28 mouse cellular contexts compared by ENCODE assay signal in the genomic region with DNA sequence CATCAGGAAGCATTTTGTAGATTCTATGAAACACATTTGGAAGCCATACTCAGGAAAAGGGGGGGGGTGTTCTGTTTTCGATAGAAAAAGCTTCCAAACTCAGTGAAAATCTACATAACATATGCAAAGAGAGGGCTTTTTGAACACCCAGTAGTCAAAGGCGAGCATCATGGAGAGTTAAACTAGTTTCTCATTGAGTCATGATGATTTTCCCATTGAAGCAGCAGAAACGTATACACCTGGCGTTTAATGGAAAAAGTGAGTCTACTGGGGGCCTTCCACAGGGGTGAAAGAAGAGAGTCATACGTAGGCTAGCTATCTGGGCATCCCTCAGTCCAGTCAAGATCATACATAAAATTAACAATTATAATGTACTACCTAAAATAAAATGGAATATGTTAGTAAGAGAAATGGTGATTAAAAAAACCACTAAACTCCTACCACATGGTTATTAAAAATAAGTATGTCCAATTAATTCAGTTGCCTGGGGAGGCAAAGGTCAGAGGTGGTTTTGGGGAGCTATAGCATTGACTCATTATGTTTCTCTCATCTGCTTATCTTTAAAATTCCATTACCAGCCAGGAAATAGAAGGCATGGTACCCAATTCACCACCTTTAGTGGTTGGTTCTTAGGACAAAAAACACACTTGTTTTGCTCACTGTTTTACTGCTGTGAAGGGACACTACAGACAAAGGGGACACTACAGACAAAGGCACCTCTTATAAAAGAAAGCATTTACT. TPM values are rescaled to one million over a fixed set of nuclear protein-coding genes. Genes with fewer than 3 reads are reported as not detected.
DNase-seq lines count a peak whose midpoint lies in the region; ATAC-seq and TF ChIP-seq lines count a peak whose summit lies in the region.
"Had no signal": no experiment of that assay in that cellular context is flagged by ENCODE, and none has a peak within 500 bp of the region (broad histone marks: within the 10 kb centered on the region; RNA-seq: fewer than 3 reads in every experiment).

No protein-coding gene starts in this region.

- no peaks in the 10 kb centered on the region for H3K36me3 ChIP-seq in limb, embryonic 10.5 days
- no peaks in the 10 kb centered on the region for H3K36me3 ChIP-seq in hindbrain, embryonic 14.5 days (replicated peaks; ENCODE audit: control insufficient read depth, insufficient read depth)
- H3K36me3 ChIP-seq: embryonic facial prominence, embryonic 12.5 days; embryonic facial prominence, embryonic 15.5 days; heart, embryonic 12.5 days; heart, embryonic 15.5 days; hindbrain, embryonic 10.5 days; hindbrain, embryonic 15.5 days had no signal

- no peaks in the 10 kb centered on the region for H3K9me3 ChIP-seq in limb, embryonic 10.5 days (replicated peaks)
- H3K9me3 ChIP-seq in hindbrain, embryonic 14.5 days (ENCODE audit: control insufficient read depth, low read length), result no peaks in the 10 kb centered on the region
- H3K9me3 ChIP-seq: embryonic facial prominence, embryonic 12.5 days; embryonic facial prominence, embryonic 15.5 days; forebrain, embryonic 13.5 days; heart, embryonic 12.5 days; heart, embryonic 15.5 days; hindbrain, embryonic 10.5 days; hindbrain, embryonic 15.5 days had no signal

- H3K4me3 ChIP-seq in limb, embryonic 10.5 days, result no peak overlapping the region
- no peak overlapping the region for H3K4me3 ChIP-seq in cerebellum, adult 2 months (replicated peaks; ENCODE audit: insufficient read depth, low read depth, low read length)
- no peak overlapping the region for H3K4me3 ChIP-seq in hindbrain, embryonic 14.5 days (replicated peaks; ENCODE audit: low read length)
- H3K4me3 ChIP-seq: embryonic facial prominence, embryonic 12.5 days; embryonic facial prominence, embryonic 15.5 days; forebrain, embryonic 13.5 days; heart, embryonic 12.5 days; heart, embryonic 15.5 days; hindbrain, embryonic 10.5 days; hindbrain, embryonic 15.5 days had no signal

- no peak overlapping the region for H3K4me2 ChIP-seq in hindbrain, embryonic 14.5 days (replicated peaks)
- H3K4me2 ChIP-seq: embryonic facial prominence, embryonic 12.5 days; embryonic facial prominence, embryonic 15.5 days; forebrain, embryonic 13.5 days; heart, embryonic 12.5 days; heart, embryonic 15.5 days; hindbrain, embryonic 15.5 days had no signal

- peaks cover 43% of the 10 kb centered on the region for H3K4me1 ChIP-seq in limb, embryonic 10.5 days
- no peaks in the 10 kb centered on the region for H3K4me1 ChIP-seq in cerebellum, adult 2 months (ENCODE audit: control insufficient read depth, insufficient read depth, low read length)
- H3K4me1 ChIP-seq in hindbrain, embryonic 14.5 days (replicated peaks; ENCODE audit: control insufficient read depth, insufficient read depth, low read length), result no peaks in the 10 kb centered on the region
- H3K4me1 ChIP-seq: embryonic facial prominence, embryonic 12.5 days; forebrain, embryonic 13.5 days; heart, embryonic 12.5 days; heart, embryonic 15.5 days; hindbrain, embryonic 10.5 days; hindbrain, embryonic 15.5 days had no signal

- TF ChIP-seq POLR2A in brain, embryonic 14.5 days (IDR thresholded peaks at IDR 0.05; ENCODE audit: borderline replicate concordance, extremely low read depth, insufficient read depth, insufficient read length, poor library complexity, severe bottlenecking), result no peak
- no peak for TF ChIP-seq POLR2A in cerebellum, adult 2 months (IDR thresholded peaks at IDR 0.05; ENCODE audit: borderline replicate concordance, insufficient read depth, low read length)

- no peaks in the 10 kb centered on the region for H3K27me3 ChIP-seq in limb, embryonic 10.5 days (ENCODE audit: low read depth, poor library complexity, severe bottlenecking)
- H3K27me3 ChIP-seq in cerebellum, adult 2 months (ENCODE audit: control insufficient read depth, insufficient read depth, low read length), result no peaks in the 10 kb centered on the region
- no peaks in the 10 kb centered on the region for H3K27me3 ChIP-seq in hindbrain, embryonic 14.5 days (ENCODE audit: control insufficient read depth, insufficient read depth, low read length)
- H3K27me3 ChIP-seq: embryonic facial prominence, embryonic 12.5 days; embryonic facial prominence, embryonic 15.5 days; forebrain, embryonic 13.5 days; heart, embryonic 12.5 days; heart, embryonic 15.5 days; hindbrain, embryonic 15.5 days; Patski had no signal

- H3K9ac ChIP-seq in hindbrain, embryonic 14.5 days, result no peak overlapping the region
- H3K9ac ChIP-seq: embryonic facial prominence, embryonic 12.5 days; embryonic facial prominence, embryonic 15.5 days; forebrain, embryonic 13.5 days; heart, embryonic 12.5 days; heart, embryonic 15.5 days; hindbrain, embryonic 15.5 days had no signal

- no peak for TF ChIP-seq CTCF in brain, embryonic 14.5 days (IDR thresholded peaks at IDR 0.05; ENCODE audit: borderline replicate concordance, extremely low read depth, insufficient read depth, insufficient read length)
- TF ChIP-seq CTCF in cerebellum, adult 2 months (IDR thresholded peaks at IDR 0.05; ENCODE audit: borderline replicate concordance, insufficient read depth, low read depth, low read length), result no peak

- H3K27ac ChIP-seq in limb, embryonic 10.5 days, result peak overlapping the region; percentile 46; the same call in 1 of the 2 replicates
- H3K27ac ChIP-seq in cerebellum, adult 2 months (ENCODE audit: insufficient read depth, low read length), result no peak overlapping the region
- H3K27ac ChIP-seq in hindbrain, embryonic 14.5 days, result no peak overlapping the region
- H3K27ac ChIP-seq: embryonic facial prominence, embryonic 12.5 days; embryonic facial prominence, embryonic 15.5 days; forebrain, embryonic 13.5 days; heart, embryonic 15.5 days; hindbrain, embryonic 10.5 days; hindbrain, embryonic 15.5 days had no signal

- 92% methylated on average over 5 of the region's 5 CpGs for WGBS in limb, embryonic 10.5 days
- WGBS in cerebellum, adult 2 months, result 91% methylated on average over 5 of the region's 5 CpGs
- WGBS in hindbrain, embryonic 14.5 days, result 92% methylated on average over 5 of the region's 5 CpGs

- DNase-seq in CD4-positive helper T cell, adult 2 months (ENCODE audit: low read depth, low spot score), result peak; percentile 83
- peak; percentile 3 for DNase-seq in brain, embryonic 14.5 days (ENCODE audit: low read depth)
- no peak for DNase-seq in limb, embryonic 10.5 days (ENCODE audit: low spot score)
- DNase-seq in cerebellum, adult 2 months, result no peak
- no peak for DNase-seq in hindbrain, embryonic 14.5 days (ENCODE audit: low spot score)
- DNase-seq: adrenal gland, adult 2 months; adrenal gland, postnatal 14 days; cerebellum, adult 11-12 months; cerebellum, adult 9-10 months; cerebellum, postnatal 14 days; gastrocnemius, postnatal 10 days; gastrocnemius, postnatal 36 days; heart, postnatal 10 days; heart, postnatal 36 days; kidney, adult 18-20 months; kidney, adult 9 months had no signal

- ATAC-seq in CD4-positive, CD25-positive, alpha-beta regulatory T cell, adult 4 months, result peak; percentile 83
- ATAC-seq in erythroid progenitor cell, adult 5-6 weeks (replicated peaks; ENCODE audit: low FRiP score, poor library complexity, severe bottlenecking), result no peak
- ATAC-seq in hindbrain, embryonic 14.5 days (ENCODE audit: low FRiP score), result no peak
- ATAC-seq: forebrain, embryonic 13.5 days; forebrain, embryonic 16.5 days; intestine, embryonic 16.5 days; Patski had no signal

RNA-seq across cellular contexts. Expression of a gene that starts 25.8 kb away (rescaled TPM):
- 10 to 100 TPM; 18.7 to 24.7 TPM for polyA plus RNA-seq in CD4-positive, CD25-positive, alpha-beta regulatory T cell, adult 4 months (2017; shearing (Covaris generic))
- 8.7 and 12.5 TPM in 2 replicates for polyA plus RNA-seq in brain, embryonic 14.5 days (2012; rRNA removed)
- 5.1 and 6.1 TPM in 2 replicates for polyA plus RNA-seq in limb, embryonic 10.5 days (2016; fragmentation: Nextera tagmentation; extraction: Ambion mirVana)
- total RNA-seq in erythroid progenitor cell, adult 5-6 weeks (2015; ENCODE audit: low replicate concordance), result 27.0 and 32.7 TPM in 2 replicates
- total RNA-seq in erythroid progenitor cell, adult 5-6 weeks (2017; ENCODE audit: low replicate concordance), result 44.4 and 48.0 TPM in 2 replicates
- polyA plus RNA-seq in cerebellum, adult 2 months (2012; rRNA removed), result 17.4 and 17.8 TPM in 2 replicates
- polyA plus RNA-seq in hindbrain, embryonic 14.5 days (2014; fragmentation: Nextera tagmentation; extraction: Ambion mirVana), result 26.3 and 29.3 TPM in 2 replicates

Comparison
In these comparisons a context has a peak if more than half of its experiments do, and no peak if none do; other contexts are left out.
1. DNase-seq: peak in CD4-positive helper T cell, adult 2 months (single experiment) and brain, embryonic 14.5 days (single experiment); none in limb, embryonic 10.5 days (single experiment), cerebellum, adult 2 months (0 of 2) and hindbrain, embryonic 14.5 days (single experiment).